Mouse (Mus musculus) small intestine, adult 2 months (tissue): Measurements from ENCODE around the gene Sfrp4.

Experiments
- CTCF ChIP-seq: fragments of 200-500 bp; IDR thresholded peaks from 2 replicates; pipeline ENCODE4 v1.5.1; 2012; ENCODE audit warnings: low read depth, mild to moderate bottlenecking, control low read depth, inconsistent platforms, low read length, moderate library complexity, mixed read lengths; ENCODE audit not compliant: insufficient replicate concordance, insufficient read length; ENCODE audit errors: extremely low read depth
- POLR2A ChIP-seq: fragments of 200-500 bp; IDR thresholded peaks from 2 replicates; pipeline ENCODE4 v1.6.1; 2012; ENCODE audit warnings: low read depth, mild to moderate bottlenecking, control low read depth, inconsistent platforms, low read length, moderate library complexity

DNA sequence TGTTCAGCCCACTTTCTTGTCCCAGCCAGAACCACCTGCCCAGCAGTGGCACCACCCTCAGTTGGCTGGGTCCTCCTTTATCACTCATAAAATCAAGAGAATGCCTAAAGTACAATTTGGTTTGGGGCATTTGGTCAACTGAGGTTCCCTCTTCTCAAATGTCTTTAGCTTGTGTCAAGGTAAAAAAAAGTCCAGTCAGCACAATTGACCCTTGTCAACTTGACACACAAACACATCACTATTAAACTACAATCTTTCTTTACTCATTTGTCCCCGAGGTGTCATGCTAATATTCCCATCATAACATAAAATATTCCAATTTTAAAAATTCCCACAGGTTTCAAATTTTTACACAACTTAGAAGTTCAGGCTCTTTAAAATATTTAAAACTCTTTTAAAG is 8.6 kb upstream of the Sfrp4 start:
- TF ChIP-seq CTCF (no peak), POLR2A (no peak)
